Mouse (Mus musculus): Measurements from ENCODE around the gene Sp4.

DNA sequence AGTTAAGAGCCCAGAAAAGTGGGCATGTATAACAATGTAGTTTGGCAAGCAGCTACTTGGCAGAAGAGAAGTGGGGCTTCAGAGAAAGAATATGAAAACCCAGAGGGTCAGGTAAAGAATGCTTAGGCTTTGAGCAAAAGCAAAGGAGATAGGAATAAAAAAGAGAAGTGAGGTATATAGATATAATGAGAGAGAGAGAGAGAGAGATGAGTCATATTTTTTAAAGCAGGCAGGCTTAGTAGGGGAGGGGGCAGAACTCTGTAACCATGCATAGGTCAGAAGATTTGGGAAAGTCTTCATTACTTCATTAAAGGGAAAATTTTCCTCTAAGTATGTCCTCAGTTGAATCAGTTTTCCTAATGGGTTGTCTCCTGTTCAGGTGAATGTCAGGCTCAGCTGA is 18.8 kb upstream of the Sp4 start:
- TF ChIP-seq GATA1 (IDR thresholded peaks at IDR 0.05; ENCODE audit: low read length) (no peak), TAL1 (IDR thresholded peaks at IDR 0.05; ENCODE audit: low read length) (no peak)
